ENCODE assay signal across 27 mouse cellular contexts in the genomic region with DNA sequence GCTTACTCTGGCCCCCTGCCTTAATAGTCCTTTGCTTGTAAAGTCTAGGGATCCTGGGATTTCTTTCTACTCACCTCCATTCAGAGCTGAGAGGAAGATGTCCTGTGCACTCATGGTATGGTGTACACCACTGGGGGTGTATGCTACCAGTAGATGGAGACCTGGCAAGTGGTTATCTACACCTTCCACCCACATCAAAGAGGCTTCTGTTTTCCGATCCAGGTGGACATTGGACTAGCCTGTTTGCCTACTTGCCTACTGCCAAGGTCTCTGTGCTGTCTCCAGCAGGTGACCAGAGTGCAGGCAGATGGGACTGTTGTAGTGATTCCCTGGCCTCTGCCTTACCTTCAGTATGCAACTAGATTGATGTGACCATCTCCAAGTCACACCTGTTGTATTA. TPM values are rescaled to one million over a fixed set of nuclear protein-coding genes. Genes with fewer than 3 reads are reported as not detected.
"Had no signal": no experiment of that assay in that cellular context is flagged by ENCODE, and none has a peak within 500 bp of the region (broad histone marks: within the 10 kb centered on the region; RNA-seq: fewer than 3 reads in every experiment).

No protein-coding gene starts in this region.

- H3K27me3 ChIP-seq: intestine, embryonic 15.5 days; kidney, embryonic 15.5 days; midbrain, embryonic 12.5 days; midbrain, embryonic 15.5 days; neural tube, embryonic 12.5 days; neural tube, embryonic 15.5 days had no signal

- H3K9ac ChIP-seq: intestine, embryonic 15.5 days; kidney, embryonic 15.5 days; midbrain, embryonic 12.5 days; midbrain, embryonic 15.5 days; neural tube, embryonic 12.5 days; neural tube, embryonic 15.5 days had no signal

- H3K4me2 ChIP-seq: intestine, embryonic 15.5 days; kidney, embryonic 15.5 days; midbrain, embryonic 12.5 days; midbrain, embryonic 15.5 days; neural tube, embryonic 12.5 days; neural tube, embryonic 15.5 days had no signal

- H3K9me3 ChIP-seq: intestine, embryonic 15.5 days; kidney, embryonic 15.5 days; midbrain, embryonic 12.5 days; midbrain, embryonic 15.5 days; neural tube, embryonic 12.5 days; neural tube, embryonic 15.5 days had no signal

- H3K36me3 ChIP-seq: intestine, embryonic 15.5 days; kidney, embryonic 15.5 days; midbrain, embryonic 12.5 days; midbrain, embryonic 15.5 days; neural tube, embryonic 12.5 days; neural tube, embryonic 15.5 days had no signal

- ATAC-seq: intestine, embryonic 15.5 days; midbrain, embryonic 15.5 days had no signal

- H3K4me3 ChIP-seq: intestine, embryonic 15.5 days; kidney, embryonic 15.5 days; midbrain, embryonic 12.5 days; midbrain, embryonic 15.5 days; neural tube, embryonic 12.5 days; neural tube, embryonic 15.5 days had no signal

- H3K4me1 ChIP-seq: intestine, embryonic 15.5 days; kidney, embryonic 15.5 days; midbrain, embryonic 12.5 days; midbrain, embryonic 15.5 days; neural tube, embryonic 12.5 days; neural tube, embryonic 15.5 days had no signal

- H3K27ac ChIP-seq: intestine, embryonic 15.5 days; kidney, embryonic 15.5 days; macrophage; midbrain, embryonic 12.5 days; midbrain, embryonic 15.5 days; neural tube, embryonic 12.5 days; neural tube, embryonic 15.5 days had no signal

- DNase-seq: kidney, adult 11 months; kidney, adult 8-10 months; kidney, postnatal 10 days; kidney, postnatal 36 days; lung, adult 2 months; right cerebral cortex, adult 18-20 months; right cerebral cortex, postnatal 14 days; spleen, adult 18-20 months; thymus, adult 2 months; thymus, postnatal 14 days; thymus, postnatal 4 days had no signal

RNA-seq across cellular contexts. Expression of gene Cyp4f15, which starts 5.5 kb away (rescaled TPM):
- total RNA-seq: megakaryocyte, adult 5-6 weeks had no signal
- polyA plus RNA-seq: lung, embryonic 16.5 days; macrophage had no signal

RNA-seq across cellular contexts. Expression of gene Cyp4f40, which starts 32.3 kb away (rescaled TPM):
- total RNA-seq: layer of hippocampus, adult 8-10 months; layer of hippocampus, postnatal 14 days; left cerebral cortex, adult 18-20 months; left cerebral cortex, postnatal 10 days; left cerebral cortex, postnatal 36 days; megakaryocyte, adult 5-6 weeks had no signal
- polyA plus RNA-seq: kidney, embryonic 15.5 days; limb, embryonic 11.5 days; limb, embryonic 14.5 days; macrophage; midbrain, embryonic 12.5 days; midbrain, embryonic 15.5 days; neural tube, embryonic 12.5 days had no signal
